Mouse (Mus musculus): ENCODE measurements around the gene Atat1. TPM values are rescaled to one million over a fixed set of nuclear protein-coding genes. Genes with fewer than 3 reads are reported as not detected.

Gene Atat1
- total and polyA plus RNA-seq, 3 experiments, result 6.0 to 22.0 (median 6.0) TPM

GRCm38 (mm10) chr17:35848112-35848511 is 61.8 kb downstream of the Atat1 start:
- intact Hi-C loops (cut with DNase I), result no loop called here
- no peaks in the 10 kb centered on the region for H3K36me3 ChIP-seq (ENCODE audit: control insufficient read depth, insufficient read depth, low read length)
- no peak overlapping the region for H3K9ac ChIP-seq (ENCODE audit: low read depth, low read length)
- no peak overlapping the region for H3K27ac ChIP-seq
- TF ChIP-seq EP300 (IDR thresholded peaks at IDR 0.05; ENCODE audit: insufficient read depth, low read depth, low read length) (0 out of 2 replicates have a peak, but pooled peaks have one; percentile 34), POLR2A (IDR thresholded peaks at IDR 0.05; ENCODE audit: insufficient read depth, low read depth, low read length) (no peak), CTCF (IDR thresholded peaks at IDR 0.05) (peak; percentile 60)
- H3K79me2 ChIP-seq (replicated peaks; ENCODE audit: control insufficient read depth, insufficient read depth, low read length), result no peaks in the 10 kb centered on the region
- DNase-seq, result no peak
- H3K4me1 ChIP-seq (ENCODE audit: control insufficient read depth, insufficient read depth, low read length), result no peaks in the 10 kb centered on the region
- WGBS, result 39% methylated on average over 1 of the region's 1 CpGs
- H3K27me3 ChIP-seq (ENCODE audit: control insufficient read depth, insufficient read depth, low read length), result no peaks in the 10 kb centered on the region
- no peak overlapping the region for H3K4me3 ChIP-seq

Small RNA genes within 50 kb of the gene (microRNA-seq; reads per million reads assigned to microRNA genes)
- gene Gm28033 (0.39 to 0.56 reads per million in 2 experiments), gene Mir1894 (0 reads per million in 2 experiments)

Other genes with a start within 250 kb of the Atat1 start
- 10 to 100 TPM; 26.6 to 28.3 TPM for gene Vars2, start 242.5 kb downstream of the Atat1 start, total RNA-seq (2021)
- gene Vars2, start 242.5 kb downstream of the Atat1 start, polyA plus RNA-seq (2012; rRNA removed), result 19.3 and 20.3 TPM in 2 replicates
- gene Gtf2h4, start 236.3 kb downstream of the Atat1 start, total RNA-seq (2021), result 10 to 100 TPM; 15.0 to 20.6 TPM
- gene Gtf2h4, start 236.3 kb downstream of the Atat1 start, polyA plus RNA-seq (2012; rRNA removed), result 19.2 and 21.0 TPM in 2 replicates
- gene Ddr1, start 205.5 kb downstream of the Atat1 start, total RNA-seq (2021), result 10 to 100 TPM; 25.9 to 30.6 TPM
- 24.4 and 27.6 TPM in 2 replicates for gene Ddr1, start 205.5 kb downstream of the Atat1 start, polyA plus RNA-seq (2012; rRNA removed)
- 10 to 100 TPM; 15.6 to 37.0 TPM for gene Ier3, start 88.4 kb downstream of the Atat1 start, total RNA-seq (2021)
- 30.9 and 33.1 TPM in 2 replicates for gene Ier3, start 88.4 kb downstream of the Atat1 start, polyA plus RNA-seq (2012; rRNA removed)
- 100 to 1,000 TPM; 133 to 148 TPM for gene Flot1, start 86.8 kb downstream of the Atat1 start, total RNA-seq (2021)
- 138 and 144 TPM in 2 replicates for gene Flot1, start 86.8 kb downstream of the Atat1 start, polyA plus RNA-seq (2012; rRNA removed)
- 10 to 100 TPM; 83.0 to 90.1 TPM for gene Tubb5, start 71.8 kb downstream of the Atat1 start, total RNA-seq (2021)
- gene Tubb5, start 71.8 kb downstream of the Atat1 start, polyA plus RNA-seq (2012; rRNA removed), result 108 and 134 TPM in 2 replicates
- 10 to 100 TPM; 13.2 to 13.3 TPM for gene Mdc1, start 68.6 kb downstream of the Atat1 start, total RNA-seq (2021)
- 4.2 and 8.3 TPM in 2 replicates for gene Mdc1, start 68.6 kb downstream of the Atat1 start, polyA plus RNA-seq (2012; rRNA removed)
- 1 to 10 TPM; 1.8 TPM for gene Nrm, start 48.8 kb downstream of the Atat1 start, total RNA-seq (2021)
- gene Nrm, start 48.8 kb downstream of the Atat1 start, polyA plus RNA-seq (2012; rRNA removed), result 5.3 and 5.6 TPM in 2 replicates
- gene Ppp1r18, start 44.5 kb downstream of the Atat1 start, total RNA-seq (2021), result 10 to 100 TPM; 12.8 to 18.6 TPM
- gene Ppp1r18, start 44.5 kb downstream of the Atat1 start, polyA plus RNA-seq (2012; rRNA removed), result 18.9 and 21.3 TPM in 2 replicates
- gene Dhx16, start 30.3 kb downstream of the Atat1 start, total RNA-seq (2021), result 10 to 100 TPM; 19.3 to 20.3 TPM
- gene Dhx16, start 30.3 kb downstream of the Atat1 start, polyA plus RNA-seq (2012; rRNA removed), result 27.7 and 38.0 TPM in 2 replicates
- gene 2310061I04Rik, start 12.6 kb downstream of the Atat1 start, total RNA-seq (2021), result 100 to 1,000 TPM in 1 of 2 experiments, 10 to 100 TPM in 1; 99.4 to 116 TPM
- 164 and 176 TPM in 2 replicates for gene 2310061I04Rik, start 12.6 kb downstream of the Atat1 start, polyA plus RNA-seq (2012; rRNA removed)
- 10 to 100 TPM; 50.9 to 56.2 TPM for gene Mrps18b, start 6.3 kb upstream of the Atat1 start, total RNA-seq (2021)
- gene Mrps18b, start 6.3 kb upstream of the Atat1 start, polyA plus RNA-seq (2012; rRNA removed), result 76.0 and 99.7 TPM in 2 replicates
- 10 to 100 TPM; 26.4 to 40.9 TPM for gene Ppp1r10, start 6.4 kb upstream of the Atat1 start, total RNA-seq (2021)
- gene Ppp1r10, start 6.4 kb upstream of the Atat1 start, polyA plus RNA-seq (2012; rRNA removed), result 18.1 and 18.7 TPM in 2 replicates
- gene Abcf1, start 59.7 kb upstream of the Atat1 start, total RNA-seq (2021), result 10 to 100 TPM; 63.0 to 75.2 TPM
- gene Abcf1, start 59.7 kb upstream of the Atat1 start, polyA plus RNA-seq (2012; rRNA removed), result 54.5 and 59.6 TPM in 2 replicates
- 10 to 100 TPM; 27.4 to 35.6 TPM for gene Gnl1, start 69.8 kb upstream of the Atat1 start, total RNA-seq (2021)
- 17.0 and 18.2 TPM in 2 replicates for gene Gnl1, start 69.8 kb upstream of the Atat1 start, polyA plus RNA-seq (2012; rRNA removed)
- gene Prr3, start 70.2 kb upstream of the Atat1 start, total RNA-seq (2021), result 1 to 10 TPM; 3.9 to 4.3 TPM
- 6.8 and 7.6 TPM in 2 replicates for gene Prr3, start 70.2 kb upstream of the Atat1 start, polyA plus RNA-seq (2012; rRNA removed)
- gene H2-T24, start 110.5 kb upstream of the Atat1 start, total RNA-seq (2021), result 1 to 10 TPM; 7.5 to 9.6 TPM
- gene H2-T24, start 110.5 kb upstream of the Atat1 start, polyA plus RNA-seq (2012; rRNA removed), result 4.3 and 9.4 TPM in 2 replicates
- 10 to 100 TPM; 27.3 to 34.1 TPM for gene H2-T23, start 122.8 kb upstream of the Atat1 start, total RNA-seq (2021)
- gene H2-T23, start 122.8 kb upstream of the Atat1 start, polyA plus RNA-seq (2012; rRNA removed), result 43.4 and 46.4 TPM in 2 replicates
- gene H2-T22, start 132.7 kb upstream of the Atat1 start, total RNA-seq (2021), result 10 to 100 TPM in 1 of 2 experiments, 1 to 10 TPM in 1; 7.4 to 10.6 TPM
- gene H2-T22, start 132.7 kb upstream of the Atat1 start, polyA plus RNA-seq (2012; rRNA removed), result 23.4 and 23.8 TPM in 2 replicates
- not detected for gene Gm6034, start 132.9 kb upstream of the Atat1 start, total RNA-seq (2021)
- not detected in 2 replicates for gene Gm6034, start 132.9 kb upstream of the Atat1 start, polyA plus RNA-seq (2012; rRNA removed)
- gene Gm11127, start 148.3 kb upstream of the Atat1 start, total RNA-seq (2021), result 1 to 10 TPM; 3.5 to 4.4 TPM
- gene Gm11127, start 148.3 kb upstream of the Atat1 start, polyA plus RNA-seq (2012; rRNA removed), result not detected in 2 replicates
- gene Gm19684, start 211.6 kb upstream of the Atat1 start, total RNA-seq (2021), result under 1 TPM in 1 of 2 experiments, not detected in 1; 0.23 TPM
- 0.16 and 0.41 TPM in 2 replicates for gene Gm19684, start 211.6 kb upstream of the Atat1 start, polyA plus RNA-seq (2012; rRNA removed)
- not detected for gene Gm7030, start 219.3 kb upstream of the Atat1 start, total RNA-seq (2021)
- gene Gm7030, start 219.3 kb upstream of the Atat1 start, polyA plus RNA-seq (2012; rRNA removed), result not detected in 2 replicates